ENCODE assay signal across 8 mouse cellular contexts in the genomic region with DNA sequence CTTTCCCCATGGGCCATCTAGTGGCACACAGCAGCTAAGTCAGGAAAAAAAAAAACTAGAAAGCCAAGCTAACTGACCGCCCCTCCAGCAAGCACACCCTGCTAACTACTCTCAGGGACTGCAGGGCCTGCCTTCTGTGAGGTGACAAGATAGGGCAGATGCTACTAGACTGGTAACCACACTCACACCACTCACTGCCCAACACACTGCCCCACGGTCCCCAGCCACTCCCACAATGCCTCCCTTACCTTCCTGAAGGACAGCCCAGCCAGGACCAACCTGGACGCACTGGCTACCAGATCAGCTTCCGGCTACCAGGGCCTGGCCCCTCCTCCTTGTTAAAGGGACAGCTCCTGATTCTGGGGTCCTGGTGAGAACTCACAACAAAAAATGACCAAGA. TPM values are rescaled to one million over a fixed set of nuclear protein-coding genes. Genes with fewer than 3 reads are reported as not detected.
A peak's percentile ranks its signal among the peaks of the same experiment; 100 is the strongest.
DNase-seq lines count a peak whose midpoint lies in the region; ATAC-seq and TF ChIP-seq lines count a peak whose summit lies in the region.

No protein-coding gene starts in this region.

- peaks cover 10% of the 10 kb centered on the region for H3K9me3 ChIP-seq in heart, embryonic 12.5 days (replicated peaks)
- H3K9me3 ChIP-seq in kidney, embryonic 16.5 days (ENCODE audit: low read length), result 0 out of 2 replicates have a peak, but pooled peaks cover 2% of the 10 kb centered on the region
- no peaks in the 10 kb centered on the region for H3K9me3 ChIP-seq in midbrain, postnatal 0 days (ENCODE audit: low read length)

- WGBS in heart, embryonic 12.5 days, result 11% methylated on average over 4 of the region's 4 CpGs
- 6% methylated on average over 4 of the region's 4 CpGs for WGBS in kidney, embryonic 16.5 days
- WGBS in midbrain, postnatal 0 days, result 16% methylated on average over 4 of the region's 4 CpGs

- no peak for ATAC-seq in heart, embryonic 12.5 days (ENCODE audit: insufficient number of reproducible peaks, low FRiP score)
- ATAC-seq in kidney, embryonic 16.5 days (ENCODE audit: low FRiP score, low TSS enrichment), result peak; percentile 85
- no peak for ATAC-seq in midbrain, postnatal 0 days (ENCODE audit: low FRiP score)

- peaks cover 14% of the 10 kb centered on the region for H3K27me3 ChIP-seq in heart, embryonic 12.5 days (replicated peaks)
- H3K27me3 ChIP-seq in kidney, embryonic 16.5 days (ENCODE audit: insufficient read depth, low read length), result peaks cover 4% of the 10 kb centered on the region; the same call in 1 of the 2 replicates
- H3K27me3 ChIP-seq in midbrain, postnatal 0 days (ENCODE audit: insufficient read depth, low read length), result no peaks in the 10 kb centered on the region

- peak overlapping the region; percentile 47 for H3K4me3 ChIP-seq in heart, embryonic 12.5 days
- peak overlapping the region; percentile 40 for H3K4me3 ChIP-seq in kidney, embryonic 16.5 days (ENCODE audit: low read length)
- H3K4me3 ChIP-seq in midbrain, postnatal 0 days (ENCODE audit: low read depth, low read length), result peak overlapping the region; percentile 23; the same call in 1 of the 2 replicates

- no peak overlapping the region for H3K27ac ChIP-seq in heart, embryonic 12.5 days (ENCODE audit: poor library complexity, severe bottlenecking)
- H3K27ac ChIP-seq in kidney, embryonic 16.5 days (ENCODE audit: low read length), result no peak overlapping the region
- H3K27ac ChIP-seq in midbrain, postnatal 0 days (ENCODE audit: low read depth, low read length), result no peak overlapping the region

- peaks cover 10% of the 10 kb centered on the region for H3K4me1 ChIP-seq in heart, embryonic 12.5 days (replicated peaks)
- H3K4me1 ChIP-seq in kidney, embryonic 16.5 days (ENCODE audit: insufficient read depth, low read length), result no peaks in the 10 kb centered on the region
- H3K4me1 ChIP-seq in midbrain, postnatal 0 days (ENCODE audit: insufficient read depth, low read length), result no peaks in the 10 kb centered on the region

- H3K4me2 ChIP-seq in heart, embryonic 12.5 days, result peak overlapping the region; percentile 62
- peak overlapping the region; percentile 46 for H3K4me2 ChIP-seq in kidney, embryonic 16.5 days (replicated peaks; ENCODE audit: low read depth, low read length)
- peak overlapping the region; percentile 41 for H3K4me2 ChIP-seq in midbrain, postnatal 0 days (ENCODE audit: low read depth, low read length, poor library complexity, severe bottlenecking)

- peak; percentile 40 for TF ChIP-seq CTCF in midbrain, postnatal 0 days (IDR thresholded peaks at IDR 0.05)

- DNase-seq in ovary, adult 18-20 months (ENCODE audit: low spot score), result peak; percentile 34
- no peak for DNase-seq in ovary, postnatal 10 days (ENCODE audit: low spot score)
- DNase-seq in midbrain, postnatal 0 days (ENCODE audit: low spot score), result no peak
- no peak for DNase-seq in frontal cortex, postnatal 10 days (ENCODE audit: low spot score in 2 of 2)
- no peak for DNase-seq in B cell, adult 2 months
- DNase-seq in MN1 (ENCODE audit: low spot score), result no peak

- peak overlapping the region; percentile 57 for H3K9ac ChIP-seq in heart, embryonic 12.5 days
- H3K9ac ChIP-seq in kidney, embryonic 16.5 days (replicated peaks; ENCODE audit: low read length), result peak overlapping the region; percentile 56
- H3K9ac ChIP-seq in midbrain, postnatal 0 days (replicated peaks; ENCODE audit: low read length, poor library complexity, severe bottlenecking), result no peak overlapping the region

- H3K36me3 ChIP-seq in heart, embryonic 12.5 days, result no peaks in the 10 kb centered on the region
- no peaks in the 10 kb centered on the region for H3K36me3 ChIP-seq in kidney, embryonic 16.5 days (ENCODE audit: insufficient read depth, low read length)
- H3K36me3 ChIP-seq in midbrain, postnatal 0 days (ENCODE audit: insufficient read depth, low read length), result no peaks in the 10 kb centered on the region

RNA-seq across cellular contexts. Expression of a gene that starts 5.6 kb away (rescaled TPM):
- polyA plus RNA-seq in heart, embryonic 12.5 days (2016; fragmentation: Nextera tagmentation; extraction: Ambion mirVana), result 9.1 and 10.6 TPM in 2 replicates
- polyA plus RNA-seq in kidney, embryonic 16.5 days (2015; fragmentation: Nextera tagmentation; extraction: Ambion mirVana), result 13.3 and 15.3 TPM in 2 replicates
- total RNA-seq in midbrain, postnatal 0 days (2014; rRNA removed), result 3.4 and 4.4 TPM in 2 replicates
- 5.8 and 6.0 TPM in 2 replicates for polyA plus RNA-seq in midbrain, postnatal 0 days (2015; fragmentation: Nextera tagmentation; extraction: Ambion mirVana)

RNA-seq across cellular contexts. Expression of a gene that starts 9.3 kb away (rescaled TPM):
- not detected in 2 replicates for polyA plus RNA-seq in heart, embryonic 12.5 days (2016; fragmentation: Nextera tagmentation; extraction: Ambion mirVana)
- not detected in 2 replicates for polyA plus RNA-seq in kidney, embryonic 16.5 days (2015; fragmentation: Nextera tagmentation; extraction: Ambion mirVana)
- not detected in 2 replicates for total RNA-seq in midbrain, postnatal 0 days (2014; rRNA removed)
- polyA plus RNA-seq in midbrain, postnatal 0 days (2015; fragmentation: Nextera tagmentation; extraction: Ambion mirVana), result 0.17 and 0.23 TPM in 2 replicates

RNA-seq across cellular contexts. Expression of a gene that starts 35.5 kb away (rescaled TPM):
- 0.11 TPM in 1 of 2 replicates, not detected in the other for polyA plus RNA-seq in heart, embryonic 12.5 days (2016; fragmentation: Nextera tagmentation; extraction: Ambion mirVana)
- not detected in 2 replicates for polyA plus RNA-seq in kidney, embryonic 16.5 days (2015; fragmentation: Nextera tagmentation; extraction: Ambion mirVana)
- 27.0 and 30.3 TPM in 2 replicates for total RNA-seq in midbrain, postnatal 0 days (2014; rRNA removed)
- 13.9 and 14.7 TPM in 2 replicates for polyA plus RNA-seq in midbrain, postnatal 0 days (2015; fragmentation: Nextera tagmentation; extraction: Ambion mirVana)

RNA-seq across cellular contexts. Expression of a gene that starts 36.4 kb away (rescaled TPM):
- polyA plus RNA-seq in heart, embryonic 12.5 days (2016; fragmentation: Nextera tagmentation; extraction: Ambion mirVana), result 47.4 and 50.6 TPM in 2 replicates
- polyA plus RNA-seq in kidney, embryonic 16.5 days (2015; fragmentation: Nextera tagmentation; extraction: Ambion mirVana), result 54.9 and 57.3 TPM in 2 replicates
- 26.7 and 27.9 TPM in 2 replicates for total RNA-seq in midbrain, postnatal 0 days (2014; rRNA removed)
- 49.9 and 52.9 TPM in 2 replicates for polyA plus RNA-seq in midbrain, postnatal 0 days (2015; fragmentation: Nextera tagmentation; extraction: Ambion mirVana)

RNA-seq across cellular contexts. Expression of a gene that starts 43.9 kb away (rescaled TPM):
- polyA plus RNA-seq in heart, embryonic 12.5 days (2016; fragmentation: Nextera tagmentation; extraction: Ambion mirVana), result 4.3 and 4.5 TPM in 2 replicates
- polyA plus RNA-seq in kidney, embryonic 16.5 days (2015; fragmentation: Nextera tagmentation; extraction: Ambion mirVana), result 10.1 and 14.2 TPM in 2 replicates
- 1.9 and 2.1 TPM in 2 replicates for total RNA-seq in midbrain, postnatal 0 days (2014; rRNA removed)
- 2.5 and 2.7 TPM in 2 replicates for polyA plus RNA-seq in midbrain, postnatal 0 days (2015; fragmentation: Nextera tagmentation; extraction: Ambion mirVana)

Comparison
In these comparisons a context has a peak if more than half of its experiments do, and no peak if none do; other contexts are left out.
1. RNA of a gene that starts 35.5 kb away (polyA plus RNA-seq): 13.9 to 14.7 TPM in midbrain, postnatal 0 days; 0.11 TPM in heart, embryonic 12.5 days and not detected in kidney, embryonic 16.5 days; every median in the first group is over 10 times any median in the second.
2. Peak in every context shown above with its lines, with median percentiles within 50 percentile points of each other: H3K4me2 ChIP-seq and H3K4me3 ChIP-seq.